Mouse (Mus musculus) cerebellum, adult 2 months (tissue): ENCODE data around the gene Dusp15. TPM values are rescaled to one million over a fixed set of nuclear protein-coding genes. Genes with fewer than 3 reads are reported as not detected.

ENCODE experiments used
- DNase-seq, 2 experiments: peaks; one replicate each; pipeline ENCODE4 v3.0.0; 2021
- H3K27ac ChIP-seq: fragments of 200-500 bp; 2 replicates; pipeline ENCODE4 v1.5.1; 2012; ENCODE audit warnings: low read length, control low read depth, inconsistent platforms; ENCODE audit not compliant: insufficient read depth
- H3K27me3 ChIP-seq: fragments of 200-500 bp; 2 replicates; pipeline ENCODE4 v1.6.1; 2012; ENCODE audit warnings: inconsistent platforms, mild to moderate bottlenecking, low read length, moderate library complexity; ENCODE audit not compliant: control insufficient read depth, insufficient read depth
- H3K4me1 ChIP-seq: fragments of 200-500 bp; 2 replicates; pipeline ENCODE4 v1.6.1; 2011; ENCODE audit warnings: low read length; ENCODE audit not compliant: control insufficient read depth, insufficient read depth
- H3K4me3 ChIP-seq: fragments of 200-500 bp; replicated peaks from 2 replicates; pipeline ENCODE3; 2011; ENCODE audit warnings: mild to moderate bottlenecking, low read depth, low read length, control low read depth; ENCODE audit not compliant: insufficient read depth
- CTCF ChIP-seq: fragments of 200-500 bp; IDR thresholded peaks from 2 replicates; pipeline ENCODE4 v1.5.1; 2011; ENCODE audit warnings: low read depth, mild to moderate bottlenecking, control low read depth, low read length, moderate library complexity, borderline replicate concordance; ENCODE audit not compliant: insufficient read depth
- POLR2A ChIP-seq: fragments of 200-500 bp; IDR thresholded peaks from 2 replicates; pipeline ENCODE4 v1.6.1; 2011; ENCODE audit warnings: low read length, control low read depth, borderline replicate concordance; ENCODE audit not compliant: insufficient read depth
- WGBS: fragments of 180-500 bp; shearing (Covaris S2); methylation state at CpG from one replicate; pipeline ENCODE4 v1.1.7; 2018; 5-methylcytosine and 5-hydroxymethylcytosine counted together
- polyA plus RNA-seq: library from polyadenylated mRNA; depleted of rRNA; stranded (reverse); fragments of >200 nt; gene quantifications from 2 replicates; pipeline ENCODE4 v1.2.3, GENCODE M21; 2012; rRNA removed

The Dusp15 gene
- 73.1 and 73.6 TPM in 2 replicates for polyA plus RNA-seq

GRCm38 (mm10) chr2:152951065-152951849, at the start of gene Dusp15:
Gene Dusp15, minus strand, starts transcription at chr2:152951698.
- 3% methylated on average over 51 of the region's 54 CpGs for WGBS
- Histone ChIP-seq H3K4me3 (peak within 1 kb of the TSS; percentile 87), H3K27ac (peak within 1 kb of the TSS; percentile 43; the same call in 1 of the 2 replicates), H3K4me1 (peaks cover 21% of the 10 kb centered on the region), H3K27me3 (no peaks in the 10 kb centered on the region)
- TF ChIP-seq POLR2A (peak; percentile 30; the same call in 1 of the 2 replicates), CTCF (no peak)
- DNase-seq, result peak; percentile 68 to 69

GRCm38 (mm10) chr2:152997046-152997445, 45.5 kb upstream of the Dusp15 start:
- Histone ChIP-seq H3K27ac (no peak overlapping the region), H3K4me1 (no peaks in the 10 kb centered on the region; the same call in 1 of the 2 replicates), H3K4me3 (no peak overlapping the region), H3K27me3 (no peaks in the 10 kb centered on the region)
- DNase-seq, result no peak
- TF ChIP-seq CTCF (no peak), POLR2A (no peak)
- WGBS, result 78% methylated on average over 4 of the region's 4 CpGs

DNA sequence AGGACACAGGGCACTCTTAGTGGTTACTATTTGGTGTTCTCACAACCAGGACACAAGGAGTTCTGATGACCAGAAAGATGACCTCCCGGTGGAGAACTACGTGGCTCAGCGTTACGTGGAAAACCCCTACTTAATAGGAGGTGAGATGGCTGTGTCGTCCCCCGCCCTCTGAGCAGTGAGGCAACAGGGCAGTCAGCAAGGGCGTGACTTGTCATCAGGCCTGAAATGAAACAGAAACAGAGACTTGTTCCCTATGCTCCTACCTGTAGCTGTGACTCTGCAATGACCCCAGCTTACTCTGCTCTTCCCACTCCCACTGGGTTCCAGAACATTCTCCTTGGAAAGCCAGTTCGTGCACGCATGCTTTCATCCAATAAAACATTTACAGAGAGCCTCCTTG, 40.0 kb upstream of the Dusp15 start:
- 84% methylated on average over 9 of the region's 9 CpGs for WGBS

DNA sequence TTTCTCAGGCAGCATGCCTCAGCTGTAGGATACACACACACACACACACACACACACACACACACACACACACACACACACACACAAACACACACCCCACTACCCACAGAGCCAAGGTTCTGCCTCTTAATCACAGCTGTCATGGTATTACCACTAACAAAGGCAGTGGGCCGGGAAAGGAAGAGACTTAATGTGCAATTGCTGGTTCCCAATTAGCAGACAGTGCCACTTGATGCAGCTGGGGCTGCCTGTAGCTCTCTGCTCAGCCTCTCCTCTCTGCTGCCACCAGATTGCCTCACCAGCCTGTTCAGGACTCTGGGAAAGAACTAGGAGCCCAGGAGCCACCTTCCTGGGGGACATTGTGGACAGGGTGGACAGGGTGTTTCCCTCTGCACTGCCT, 34.1 kb upstream of the Dusp15 start:
- TF ChIP-seq CTCF (no peak), POLR2A (no peak)
- DNase-seq, result no peak

More for the DNA sequence above, 40.0 kb upstream of the Dusp15 start:
- DNase-seq, result no peak
- TF ChIP-seq CTCF, result no peak
- no peak for TF ChIP-seq POLR2A
- H3K27ac ChIP-seq, result no peak overlapping the region
- no peaks in the 10 kb centered on the region for H3K27me3 ChIP-seq
- no peak overlapping the region for H3K4me3 ChIP-seq
- H3K4me1 ChIP-seq, result no peaks in the 10 kb centered on the region; the same call in 1 of the 2 replicates

GRCm38 (mm10) chr2:152976991-152977390, 25.5 kb upstream of the Dusp15 start:
- 41% methylated on average over 3 of the region's 3 CpGs for WGBS
- TF ChIP-seq POLR2A, result no peak
- TF ChIP-seq CTCF, result no peak

More for the DNA sequence above, 34.1 kb upstream of the Dusp15 start:
- 37% methylated on average over 1 of the region's 1 CpGs for WGBS
- H3K4me1 ChIP-seq, result no peaks in the 10 kb centered on the region
- no peak overlapping the region for H3K4me3 ChIP-seq
- no peak overlapping the region for H3K27ac ChIP-seq
- H3K27me3 ChIP-seq, result no peaks in the 10 kb centered on the region

GRCm38 (mm10) chr2:152965555-152965954, 14.1 kb upstream of the Dusp15 start:
- H3K27ac ChIP-seq, result no peak overlapping the region
- TF ChIP-seq POLR2A (no peak), CTCF (no peak)
- 84% methylated on average over 4 of the region's 4 CpGs for WGBS
- H3K27me3 ChIP-seq, result no peaks in the 10 kb centered on the region
- no peak for DNase-seq
- H3K4me1 ChIP-seq, result no peaks in the 10 kb centered on the region
- no peak overlapping the region for H3K4me3 ChIP-seq

More at GRCm38 (mm10) chr2:152976991-152977390, 25.5 kb upstream of the Dusp15 start:
- H3K4me1 ChIP-seq, result no peaks in the 10 kb centered on the region
- no peak for DNase-seq
- no peak overlapping the region for H3K4me3 ChIP-seq
- no peaks in the 10 kb centered on the region for H3K27me3 ChIP-seq
- no peak overlapping the region for H3K27ac ChIP-seq

- TF ChIP-seq POLR2A (no peak), CTCF (no peak)
- Histone ChIP-seq H3K27me3 (no peaks in the 10 kb centered on the region), H3K4me3 (peak within 1 kb of the TSS; percentile 61), H3K4me1 (no peaks in the 10 kb centered on the region), H3K27ac (no peak within 1 kb of the TSS)
- DNase-seq, result peak; percentile 84 to 86
- WGBS, result under 1% methylated on average over 34 of the region's 34 CpGs
Measured at GRCm38 (mm10) chr2:152962091-152962793, 10.7 kb upstream of the Dusp15 start, which contains the start of gene Ttll9. Gene Ttll9, plus strand, starts transcription at chr2:152962485.
